Mouse (Mus musculus): ENCODE results near the gene Chchd6.

The Chchd6 gene

GRCm38 (mm10) chr6:89452976-89453674 lies 142.3 kb downstream of the Chchd6 start:
- DNase-seq (ENCODE audit: low spot score in 2 of 2): no peak

- DNase-seq (ENCODE audit: low spot score in 2 of 2): no peak
These were observed 143.1 kb downstream of the Chchd6 start for GRCm38 (mm10) chr6:89452356-89452755.

- DNase-seq (ENCODE audit: low spot score in 2 of 2): no peak
These were observed 146.7 kb downstream of the Chchd6 start for GRCm38 (mm10) chr6:89448736-89449135.

GRCm38 (mm10) chr6:89440671-89441070 lies 154.8 kb downstream of the Chchd6 start:
- DNase-seq (ENCODE audit: low spot score in 2 of 2): peak in 1 of 2 experiments; percentile 29

- DNase-seq (ENCODE audit: low spot score in 2 of 2): no peak
These were observed 163.5 kb downstream of the Chchd6 start for GRCm38 (mm10) chr6:89431920-89432482.

- no peak for DNase-seq (ENCODE audit: low spot score in 2 of 2)
These were observed 164.7 kb downstream of the Chchd6 start for GRCm38 (mm10) chr6:89430749-89431148.

GRCm38 (mm10) chr6:89428661-89429375 lies 166.6 kb downstream of the Chchd6 start:
- DNase-seq (ENCODE audit: low spot score in 2 of 2): no peak

- DNase-seq (ENCODE audit: low spot score in 2 of 2): no peak
These were observed 171.0 kb downstream of the Chchd6 start for GRCm38 (mm10) chr6:89424461-89424860.

- no peak for DNase-seq (ENCODE audit: low spot score in 2 of 2)
These were observed 172.8 kb downstream of the Chchd6 start for GRCm38 (mm10) chr6:89422621-89423020.

- no peak for DNase-seq (ENCODE audit: low spot score in 2 of 2)
These were observed 173.5 kb downstream of the Chchd6 start for GRCm38 (mm10) chr6:89421922-89422321.

- DNase-seq (ENCODE audit: low spot score in 2 of 2): no peak
These were observed 173.9 kb downstream of the Chchd6 start for GRCm38 (mm10) chr6:89421503-89421902.

- no peak for DNase-seq (ENCODE audit: low spot score in 2 of 2)
These were observed 174.7 kb downstream of the Chchd6 start for GRCm38 (mm10) chr6:89420756-89421155.

GRCm38 (mm10) chr6:89420110-89420509 lies 175.3 kb downstream of the Chchd6 start:
- DNase-seq (ENCODE audit: low spot score in 2 of 2): no peak

GRCm38 (mm10) chr6:89419066-89419815 lies 176.2 kb downstream of the Chchd6 start:
- DNase-seq (ENCODE audit: low spot score in 2 of 2): no peak

GRCm38 (mm10) chr6:89416030-89416595 lies 179.3 kb downstream of the Chchd6 start:
- DNase-seq (ENCODE audit: low spot score in 2 of 2): no peak

GRCm38 (mm10) chr6:89415091-89415490 lies 180.4 kb downstream of the Chchd6 start:
- no peak for DNase-seq (ENCODE audit: low spot score in 2 of 2)

GRCm38 (mm10) chr6:89414126-89414525 lies 181.3 kb downstream of the Chchd6 start:
- no peak for DNase-seq (ENCODE audit: low spot score in 2 of 2)

- DNase-seq (ENCODE audit: low spot score in 2 of 2): no peak
These were observed 182.0 kb downstream of the Chchd6 start for GRCm38 (mm10) chr6:89413481-89413884.

GRCm38 (mm10) chr6:89412562-89412961 lies 182.9 kb downstream of the Chchd6 start:
- no peak for DNase-seq (ENCODE audit: low spot score in 2 of 2)

- no peak for DNase-seq (ENCODE audit: low spot score in 2 of 2)
These were observed 186.4 kb downstream of the Chchd6 start for GRCm38 (mm10) chr6:89409041-89409440.

GRCm38 (mm10) chr6:89408259-89408658 lies 187.2 kb downstream of the Chchd6 start:
- DNase-seq (ENCODE audit: low spot score in 2 of 2): no peak

Measured in cerebellum, postnatal 4 days (tissue).